Mouse (Mus musculus) myocyte (in vitro differentiated cells): Measurements from ENCODE around the gene Ythdf1.

Source experiments
- CEBPB ChIP-seq: IDR thresholded peaks from 2 replicates; pipeline ENCODE4 v1.6.1; 2011; ENCODE audit warnings: mild to moderate bottlenecking, moderate library complexity; ENCODE audit not compliant: poor library complexity, insufficient read depth, severe bottlenecking
- MAX ChIP-seq: IDR thresholded peaks from one replicate; pipeline ENCODE4 v1.6.1; 2011; ENCODE audit warnings: low read depth, mild to moderate bottlenecking, control low read depth

- TF ChIP-seq MAX (no peak), CEBPB (no peak)
These were observed 21.1 kb upstream of the Ythdf1 start for GRCm38 (mm10) chr2:180941869-180942268.
